Mouse (Mus musculus): ENCODE data around the gene S100a11.
"Not testable (repeated sequence)": the region's sequence is repeated elsewhere in the genome, so short reads cannot be mapped to it uniquely, and the experiment has no call there.

The S100a11 gene

GRCm38 (mm10) chr3:93519856-93520329, 395 bp upstream of the S100a11 start:
- in situ Hi-C loops (cut with MboI, MseI) = no loop called here

GRCm38 (mm10) chr3:93521462-93522057, 1.3 kb downstream of the S100a11 start:
- in situ Hi-C loops (cut with MboI, MseI) = no loop called here

- in situ Hi-C loops (cut with MboI, MseI) = no loop called here
These were observed 2.3 kb downstream of the S100a11 start for GRCm38 (mm10) chr3:93522611-93523010.

- in situ Hi-C loops (cut with MboI, MseI) = no loop called here
These were observed 7.0 kb downstream of the S100a11 start for GRCm38 (mm10) chr3:93527300-93527699.

GRCm38 (mm10) chr3:93528807-93529206, 8.5 kb downstream of the S100a11 start:
- in situ Hi-C loops (cut with MboI, MseI) = no loop called here

- in situ Hi-C loops (cut with MboI, MseI) = no loop called here
These were observed 16.8 kb downstream of the S100a11 start for GRCm38 (mm10) chr3:93537068-93537576.

- in situ Hi-C loops (cut with MboI, MseI) = no loop called here
These were observed 18.2 kb downstream of the S100a11 start for GRCm38 (mm10) chr3:93538486-93538885.

- in situ Hi-C loops (cut with MboI, MseI) = no loop called here
These were observed 21.2 kb downstream of the S100a11 start for GRCm38 (mm10) chr3:93541501-93541900.

GRCm38 (mm10) chr3:93544170-93544569, 23.9 kb downstream of the S100a11 start:
- in situ Hi-C loops (cut with MboI, MseI) = not testable (repeated sequence)

GRCm38 (mm10) chr3:93547099-93547648, 26.9 kb downstream of the S100a11 start:
- in situ Hi-C loops (cut with MboI, MseI) = loop anchor here in 1 of 2 experiments (5.0 kb wide), 1 partner anchor 55 kb away; no protein-coding TSS in a partner anchor

GRCm38 (mm10) chr3:93547749-93548540, 27.7 kb downstream of the S100a11 start:
- in situ Hi-C loops (cut with MboI, MseI) = loop anchor here in 1 of 2 experiments (5.0 kb wide), 1 partner anchor 54 kb away; no protein-coding TSS in a partner anchor

- in situ Hi-C loops (cut with MboI, MseI) = loop anchor here in 1 of 2 experiments (5.0 kb wide), 1 partner anchor 54 kb away; no protein-coding TSS in a partner anchor
These were observed 28.4 kb downstream of the S100a11 start for GRCm38 (mm10) chr3:93548541-93549266.

GRCm38 (mm10) chr3:93549986-93550385, 29.7 kb downstream of the S100a11 start:
- in situ Hi-C loops (cut with MboI, MseI) = loop anchor here (5.0 to 25.0 kb wide), 4 partner anchors 43 to 1387 kb away; partner anchors contain the start of genes Pogz (in 1 of the 2) and Selenbp1 (in 1 of the 2)

GRCm38 (mm10) chr3:93551950-93552901, 31.9 kb downstream of the S100a11 start:
- in situ Hi-C loops (cut with MboI, MseI) = loop anchor here (5.0 to 25.0 kb wide), 4 partner anchors 45 to 1385 kb away; partner anchors contain the start of genes Pogz (in 1 of the 2) and Selenbp1 (in 1 of the 2)

GRCm38 (mm10) chr3:93553311-93553710, 33.0 kb downstream of the S100a11 start:
- in situ Hi-C loops (cut with MboI, MseI) = loop anchor here (5.0 to 25.0 kb wide), 4 partner anchors 46 to 1384 kb away; partner anchors contain the start of genes Pogz (in 1 of the 2) and Selenbp1 (in 1 of the 2)

GRCm38 (mm10) chr3:93553765-93554378, 33.6 kb downstream of the S100a11 start:
- in situ Hi-C loops (cut with MboI, MseI) = loop anchor here (5.0 to 25.0 kb wide), 4 partner anchors 47 to 1383 kb away; partner anchors contain the start of genes Pogz (in 1 of the 2) and Selenbp1 (in 1 of the 2)

GRCm38 (mm10) chr3:93554379-93554980, 34.2 kb downstream of the S100a11 start:
- in situ Hi-C loops (cut with MboI, MseI) = loop anchor here (5.0 to 25.0 kb wide), 4 partner anchors 47 to 1383 kb away; partner anchors contain the start of genes Pogz (in 1 of the 2) and Selenbp1 (in 1 of the 2)
